Mouse (Mus musculus) CH12.LX (cell line): ENCODE results near the gene Hsf2.

Experiments used
- BHLHE40 ChIP-seq: IDR thresholded peaks from 2 replicates; pipeline ENCODE4 v1.6.1; 2011; ENCODE audit warnings: mild to moderate bottlenecking, low read depth, low read length, improper control_type of control experiment
- GABPA ChIP-seq: IDR thresholded peaks from 2 replicates; pipeline ENCODE4 v1.6.1; 2012; ENCODE audit warnings: low read depth, low read length, improper control_type of control experiment, inconsistent platforms; ENCODE audit not compliant: insufficient replicate concordance
- MAZ ChIP-seq: IDR thresholded peaks from 2 replicates; pipeline ENCODE4 v1.6.1; 2012; ENCODE audit warnings: low read depth, mild to moderate bottlenecking, inconsistent platforms, low read length, improper control_type of control experiment, moderate library complexity
- POLR2A ChIP-seq: IDR thresholded peaks from 2 replicates; pipeline ENCODE4 v1.6.1; 2011; ENCODE audit warnings: low read depth, mild to moderate bottlenecking, improper control_type of control experiment, low read length
- RCOR1 ChIP-seq: conservative IDR thresholded peaks from 2 replicates; pipeline ENCODE4 v1.6.1; 2012; ENCODE audit warnings: low read depth, mild to moderate bottlenecking, inconsistent platforms, low read length, improper control_type of control experiment
- TCF12 ChIP-seq: IDR thresholded peaks from 2 replicates; pipeline ENCODE4 v1.6.1; 2014; ENCODE audit warnings: low read depth, mild to moderate bottlenecking, inconsistent platforms, low read length, improper control_type of control experiment
- ZNF384 ChIP-seq: IDR thresholded peaks from 2 replicates; pipeline ENCODE4 v1.6.1; 2012; ENCODE audit warnings: low read depth, low read length, improper control_type of control experiment, inconsistent platforms

- no peak for TF ChIP-seq GABPA
- no peak for TF ChIP-seq MAZ
- TF ChIP-seq TCF12, result no peak
- TF ChIP-seq BHLHE40, result no peak
- no peak for TF ChIP-seq ZNF384
- no peak for TF ChIP-seq POLR2A
- TF ChIP-seq RCOR1, result no peak
Observed at GRCm38 (mm10) chr10:57447657-57448050, 38.5 kb upstream of the Hsf2 start.
